Mouse (Mus musculus) forebrain, embryonic 14.5 days (tissue): ENCODE data around the gene Mocs1. TPM values are rescaled to one million over a fixed set of nuclear protein-coding genes. Genes with fewer than 3 reads are reported as not detected.

Experiments
- polyA plus RNA-seq: library from polyadenylated mRNA; unstranded; fragments of >200 nt; fragmentation: Nextera tagmentation; extraction: Ambion mirVana; gene quantifications from 2 replicates; pipeline ENCODE4 v1.2.1, GENCODE M21; 2014

Gene Mocs1
- polyA plus RNA-seq, 1 experiment from 2014 or later: 3.6 TPM

Other genes starting within 250 kb of the Mocs1 start
- gene Daam2, start 136.0 kb downstream of the Mocs1 start, polyA plus RNA-seq: 1.0 and 1.2 TPM in 2 replicates
- 1.2 and 2.7 TPM in 2 replicates for gene Kif6, start 186.8 kb downstream of the Mocs1 start, polyA plus RNA-seq